Mouse (Mus musculus): ENCODE results near the gene Acpp. TPM values are rescaled to one million over a fixed set of nuclear protein-coding genes. Genes with fewer than 3 reads are reported as not detected.

The Acpp gene
- total and polyA plus RNA-seq, 3 experiments = 0.27 to 0.97 (median 0.30) TPM

DNA sequence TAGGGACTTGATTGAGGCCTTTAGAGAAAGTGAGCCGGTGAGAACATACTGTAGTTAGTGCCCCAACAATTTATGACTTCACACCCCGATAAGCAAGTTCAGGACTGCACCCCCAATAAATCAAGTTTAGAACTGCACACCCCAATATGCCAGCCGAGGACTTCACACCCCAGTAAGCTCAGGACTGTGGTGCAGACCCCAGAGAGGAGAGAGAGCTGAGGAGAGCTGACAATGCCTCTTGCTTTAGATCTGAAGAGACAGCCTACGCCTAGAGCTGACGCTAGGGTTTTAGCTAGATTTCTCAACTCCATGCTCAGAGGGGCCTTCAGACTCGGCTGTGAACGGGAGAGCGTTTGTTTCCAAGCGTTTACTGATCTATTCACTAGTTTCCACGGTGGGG, 32.7 kb downstream of the Acpp start:
- Histone ChIP-seq H3K4me3 (replicated peaks in 1 of 3; ENCODE audit: low read depth in 2 of 3, low read length in 2 of 3, poor library complexity in 1 of 3) (no peak overlapping the region), H3K9ac (ENCODE audit: insufficient read depth, low read depth) (no peak overlapping the region), H3K4me2 (ENCODE audit: insufficient read depth, low read depth, poor library complexity, severe bottlenecking) (no peak overlapping the region), H3K27me3 (replicated peaks) (no peaks in the 10 kb centered on the region), H3K79me2 (replicated peaks; ENCODE audit: control insufficient read depth, extremely low read depth, insufficient read depth, poor library complexity, severe bottlenecking) (no peaks in the 10 kb centered on the region), H3K4me1 (ENCODE audit: control insufficient read depth in 1 of 2, insufficient read depth in 2 of 2) (peaks cover 0 to 8% of the 10 kb centered on the region in 2 experiments; a peak in 2 of 4 replicates), H3K27ac (ENCODE audit: insufficient read depth, low read depth) (no peak overlapping the region), H3K9me3 (replicated peaks; ENCODE audit: low read length) (no peaks in the 10 kb centered on the region), H3K36me3 (replicated peaks in 1 of 2; ENCODE audit: control insufficient read depth in 1 of 2, insufficient read depth in 1 of 2, low read length in 1 of 2) (no peaks in the 10 kb centered on the region)
- DNase-seq (ENCODE audit: extremely low read depth) = no peak
- no peak for TF ChIP-seq SIN3A (IDR thresholded peaks at IDR 0.05; ENCODE audit: low read length)
- TF ChIP-seq CHD1 (IDR thresholded peaks at IDR 0.05; ENCODE audit: low read depth, low read length) = no peak
- no peak for TF ChIP-seq NRF1 (IDR thresholded peaks at IDR 0.05; ENCODE audit: low read depth, low read length)
- no peak for TF ChIP-seq RAD21 (IDR thresholded peaks at IDR 0.05; ENCODE audit: low read depth, low read length)
- TF ChIP-seq NELFE (IDR thresholded peaks at IDR 0.05; ENCODE audit: low read depth, low read length) = no peak
- TF ChIP-seq MAZ (IDR thresholded peaks at IDR 0.05; ENCODE audit: low read depth, low read length) = no peak
- no peak for TF ChIP-seq MAX (IDR thresholded peaks at IDR 0.05; ENCODE audit: low read length)
- no peak for TF ChIP-seq CHD2 (IDR thresholded peaks at IDR 0.05; ENCODE audit: low read length)
- no peak for TF ChIP-seq USF1 (IDR thresholded peaks at IDR 0.05; ENCODE audit: low read depth, low read length)
- no peak for TF ChIP-seq USF2 (conservative IDR thresholded peaks at IDR 0.05; ENCODE audit: low read depth, low read length)
- TF ChIP-seq MXI1 (IDR thresholded peaks at IDR 0.05; ENCODE audit: low read depth, low read length) = no peak
- no peak for TF ChIP-seq CTCF (conservative IDR thresholded peaks at IDR 0.05 in 1 of 2, IDR thresholded peaks at IDR 0.05 in 1 of 2; ENCODE audit: low read depth in 2 of 2, low read length in 2 of 2)
- no peak for TF ChIP-seq JUN (IDR thresholded peaks at IDR 0.05; ENCODE audit: insufficient read depth, low read depth, low read length)
- TF ChIP-seq MAFK (IDR thresholded peaks at IDR 0.05; ENCODE audit: insufficient replicate concordance, low read length) = no peak
- no peak for TF ChIP-seq IRF4 (IDR thresholded peaks at IDR 0.05; ENCODE audit: low read depth, low read length)
- no peak for TF ChIP-seq BHLHE40 (IDR thresholded peaks at IDR 0.05; ENCODE audit: low read depth, low read length)
- TF ChIP-seq UBTF (IDR thresholded peaks at IDR 0.05; ENCODE audit: low read depth, low read length) = no peak
- no peak for TF ChIP-seq HCFC1 (IDR thresholded peaks at IDR 0.05; ENCODE audit: low read depth, low read length)
- dilution Hi-C loops (cut with MboI; ENCODE audit: extremely low pct_ligation_motif_present, extremely low pct_unique_long_range_greater_than_20kb, low sequenced_read_pairs) (no loop called here), in situ Hi-C loops (cut with MboI; ENCODE audit: low pct_ligation_motif_present, low pct_unique_long_range_greater_than_20kb, low sequenced_read_pairs) (loop anchor here (10.0 kb wide), 1 partner anchor 100 kb away; no protein-coding TSS in a partner anchor)

DNA sequence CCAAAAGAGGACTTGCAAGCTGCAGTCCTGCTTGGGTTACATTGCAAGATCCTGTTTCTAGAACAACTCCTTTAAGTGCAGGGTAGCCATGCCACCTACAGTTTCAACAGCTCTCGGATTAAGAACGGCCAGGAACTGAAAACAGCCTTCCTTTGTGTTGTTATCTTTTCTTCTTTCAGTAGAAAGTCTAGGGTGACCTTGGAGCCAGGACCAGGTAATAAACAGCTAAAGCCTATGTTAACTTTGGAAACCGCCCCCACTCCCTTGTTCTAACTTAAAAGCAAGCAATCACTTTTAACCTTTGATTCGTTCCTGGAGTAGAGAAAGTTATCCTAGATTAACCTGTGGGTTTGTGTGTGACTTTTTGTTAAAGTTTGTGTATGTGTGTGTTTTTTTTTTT, 33.2 kb downstream of the Acpp start:
- no peaks in the 10 kb centered on the region for H3K79me2 ChIP-seq (replicated peaks; ENCODE audit: control insufficient read depth, extremely low read depth, insufficient read depth, poor library complexity, severe bottlenecking)
- H3K27ac ChIP-seq (ENCODE audit: insufficient read depth, low read depth) = no peak overlapping the region
- TF ChIP-seq GABPA (IDR thresholded peaks at IDR 0.05; ENCODE audit: insufficient replicate concordance, low read depth, low read length) = no peak
- TF ChIP-seq IRF4 (IDR thresholded peaks at IDR 0.05; ENCODE audit: low read depth, low read length) = no peak
- no peak for TF ChIP-seq SMC3 (IDR thresholded peaks at IDR 0.05; ENCODE audit: low read depth, low read length)
- TF ChIP-seq POLR2AphosphoS2 (IDR thresholded peaks at IDR 0.05; ENCODE audit: low read depth, low read length) = no peak
- no peak for TF ChIP-seq USF2 (conservative IDR thresholded peaks at IDR 0.05; ENCODE audit: low read depth, low read length)
- no peak for TF ChIP-seq CTCF (conservative IDR thresholded peaks at IDR 0.05 in 1 of 2, IDR thresholded peaks at IDR 0.05 in 1 of 2; ENCODE audit: low read depth in 2 of 2, low read length in 2 of 2)
- no peak for TF ChIP-seq E2F4 (IDR thresholded peaks at IDR 0.05; ENCODE audit: insufficient replicate concordance, low read depth, low read length)
- TF ChIP-seq NRF1 (IDR thresholded peaks at IDR 0.05; ENCODE audit: low read depth, low read length) = no peak
- no peak for TF ChIP-seq EP300 (IDR thresholded peaks at IDR 0.05; ENCODE audit: low read length)
- no peak for TF ChIP-seq SIN3A (IDR thresholded peaks at IDR 0.05; ENCODE audit: low read length)
- no peak for TF ChIP-seq PAX5 (IDR thresholded peaks at IDR 0.05; ENCODE audit: low read length)
- TF ChIP-seq UBTF (IDR thresholded peaks at IDR 0.05; ENCODE audit: low read depth, low read length) = no peak
- H3K4me1 ChIP-seq (ENCODE audit: control insufficient read depth in 1 of 2, insufficient read depth in 2 of 2) = peaks cover 0 to 8% of the 10 kb centered on the region in 2 experiments; a peak in 2 of 4 replicates
- dilution Hi-C loops (cut with MboI; ENCODE audit: extremely low pct_ligation_motif_present, extremely low pct_unique_long_range_greater_than_20kb, low sequenced_read_pairs) = no loop called here
- H3K36me3 ChIP-seq (replicated peaks in 1 of 2; ENCODE audit: control insufficient read depth in 1 of 2, insufficient read depth in 1 of 2, low read length in 1 of 2) = no peaks in the 10 kb centered on the region
- no peaks in the 10 kb centered on the region for H3K27me3 ChIP-seq (replicated peaks)
- DNase-seq (ENCODE audit: extremely low read depth) = no peak
- no peaks in the 10 kb centered on the region for H3K9me3 ChIP-seq (replicated peaks; ENCODE audit: low read length)
- no peak overlapping the region for H3K4me3 ChIP-seq (replicated peaks in 1 of 3; ENCODE audit: low read depth in 2 of 3, low read length in 2 of 3, poor library complexity in 1 of 3)
- no peak overlapping the region for H3K9ac ChIP-seq (ENCODE audit: insufficient read depth, low read depth)
- in situ Hi-C loops (cut with MboI; ENCODE audit: low pct_ligation_motif_present, low pct_unique_long_range_greater_than_20kb, low sequenced_read_pairs) = loop anchor here (10.0 kb wide), 1 partner anchor 100 kb away; no protein-coding TSS in a partner anchor
- H3K4me2 ChIP-seq (ENCODE audit: insufficient read depth, low read depth, poor library complexity, severe bottlenecking) = no peak overlapping the region

All from CH12.LX (cell line).